Mouse (Mus musculus) spleen, postnatal 10 days (tissue): ENCODE measurements at regions not wholly inside any gene's neighbourhood (a gene's known extent, or its start where the extent isn't known, plus 50 kb on each side); places are given as distances from the start of the nearest gene placed in this dataset.
A peak's percentile ranks its signal among the peaks of the same experiment; 100 is the strongest.

Experiments
- DNase-seq, 2 experiments: peaks; one replicate each; pipeline ENCODE4 v3.0.0; 2021 to 2022; ENCODE audit warnings: low spot score in 2 of 2

DNA sequence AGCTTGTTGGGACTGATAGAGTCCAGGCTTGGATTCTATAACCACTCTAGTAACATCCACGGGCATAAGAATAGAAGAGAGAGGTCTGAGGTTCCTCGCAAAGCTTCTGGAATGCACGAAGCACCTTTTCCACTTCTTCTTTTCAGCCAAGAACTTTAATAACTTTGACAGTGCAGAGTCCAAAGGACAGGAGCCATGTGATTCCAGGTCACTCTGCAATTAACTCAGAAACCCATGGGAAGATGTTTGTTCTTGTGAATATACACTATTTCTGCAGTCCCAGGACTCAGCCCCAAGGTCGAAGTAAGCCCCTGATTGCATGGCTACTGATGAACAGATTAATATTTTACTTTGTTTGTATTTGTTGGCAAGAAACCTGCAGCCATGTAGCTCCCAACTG, 113.0 kb upstream of the Nxt1 start:
- DNase-seq, result no peak

DNA sequence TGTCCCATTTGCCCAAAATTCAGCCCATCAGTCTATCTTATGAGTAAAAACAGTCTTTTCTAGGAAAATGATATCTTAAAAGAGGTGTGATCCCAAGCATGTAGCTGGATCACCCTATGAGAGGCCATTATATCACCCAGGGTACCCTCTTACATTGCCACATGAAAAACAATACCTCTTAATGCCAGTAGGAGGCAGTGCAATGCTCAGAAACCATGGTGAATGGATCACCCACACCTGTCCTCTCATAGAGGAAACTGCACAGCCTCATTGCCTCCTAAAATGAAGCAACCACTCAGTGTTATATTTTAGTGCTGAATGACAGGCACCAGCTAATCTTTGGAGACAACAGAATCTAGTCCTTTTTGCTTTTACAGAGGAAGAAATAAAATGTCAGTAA, 114.0 kb upstream of the Nxt1 start:
- no peak for DNase-seq

DNA sequence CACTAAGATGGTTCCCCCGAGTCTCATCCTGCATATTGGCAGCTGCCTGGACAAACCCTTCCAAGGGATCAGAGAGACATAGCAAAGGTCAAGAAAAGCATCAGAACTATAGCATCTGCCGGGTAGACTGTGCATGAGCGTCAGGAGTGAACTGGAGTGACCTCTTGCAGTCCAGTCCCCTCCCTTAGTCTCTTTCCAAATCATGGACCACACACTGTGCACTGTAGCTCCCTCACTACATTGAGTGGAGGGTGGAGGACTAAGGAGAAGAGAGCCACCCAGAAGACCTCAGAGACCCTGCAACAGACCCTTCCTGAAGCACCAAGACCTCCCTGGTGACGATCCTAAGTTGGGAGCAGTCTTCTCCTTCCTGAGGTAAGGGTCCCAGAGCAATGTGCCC, 107.8 kb upstream of the Cd93 start:
- no peak for DNase-seq

DNA sequence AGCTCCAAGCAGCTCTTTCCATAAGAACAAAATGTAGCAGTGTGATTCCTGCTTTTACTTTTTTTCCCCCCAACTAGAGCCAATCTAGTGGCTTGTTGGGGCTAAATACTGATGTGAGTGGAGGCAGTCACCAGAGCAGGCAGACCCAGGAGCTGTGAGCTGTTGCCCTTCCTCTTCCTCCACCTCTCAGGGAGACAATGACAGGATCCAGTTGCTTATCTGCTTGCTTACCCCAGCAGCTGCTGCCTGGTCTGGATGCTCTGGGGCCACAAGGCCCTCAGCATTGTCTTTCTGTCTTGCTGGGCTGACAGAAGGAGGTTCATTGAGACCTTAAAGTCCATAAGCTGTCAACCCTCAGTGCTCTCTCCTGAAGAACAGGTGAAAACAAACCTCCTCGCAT, 106.3 kb upstream of the Cd93 start:
- no peak for DNase-seq

GRCm38 (mm10) chr2:148542340-148542739, 99.0 kb upstream of the Cd93 start:
- no peak for DNase-seq

GRCm38 (mm10) chr2:148537914-148538510, 94.6 kb upstream of the Cd93 start:
- DNase-seq, result no peak

DNA sequence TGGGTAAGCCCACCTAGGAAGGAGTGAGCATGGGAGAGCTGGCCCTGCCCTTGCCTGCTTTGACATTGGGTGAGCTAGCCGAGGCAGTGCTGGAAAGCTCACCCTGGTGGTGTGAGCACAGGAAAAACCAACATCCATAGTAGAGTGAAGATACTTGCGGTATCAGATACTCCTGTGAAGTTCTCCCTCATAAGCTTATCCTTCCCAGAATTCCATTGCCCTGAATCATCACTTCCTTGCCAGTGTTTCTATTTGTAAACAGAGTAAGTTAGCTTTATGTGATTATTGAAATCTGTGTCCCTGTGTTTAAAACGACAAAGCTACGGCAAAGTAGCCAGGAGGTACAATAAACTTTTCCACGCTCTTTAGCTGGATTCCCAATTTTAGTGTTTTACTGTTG, 93.9 kb upstream of the Cd93 start:
- DNase-seq, result no peak

DNA sequence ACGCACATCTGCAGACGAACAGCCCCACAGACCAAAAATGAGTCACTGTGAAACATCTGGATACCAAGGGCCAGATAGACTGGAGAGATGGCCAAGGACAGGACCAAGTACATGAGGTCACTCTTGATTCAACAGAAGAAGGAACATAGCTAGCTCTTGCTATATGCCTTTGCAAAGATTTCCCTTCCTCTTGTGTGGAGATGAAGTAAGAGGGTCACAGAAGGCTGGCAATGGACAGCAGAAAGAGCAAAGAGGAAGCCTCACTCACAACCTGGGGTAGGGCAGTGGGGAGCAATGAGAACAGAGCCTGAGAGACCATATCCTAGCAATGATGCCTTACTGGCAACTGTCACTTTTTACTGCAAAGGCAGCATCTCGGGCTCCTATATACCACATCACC, 93.2 kb upstream of the Cd93 start:
- no peak for DNase-seq

GRCm38 (mm10) chr2:148535562-148536180, 92.3 kb upstream of the Cd93 start:
- peak; percentile 24 to 61 for DNase-seq

DNA sequence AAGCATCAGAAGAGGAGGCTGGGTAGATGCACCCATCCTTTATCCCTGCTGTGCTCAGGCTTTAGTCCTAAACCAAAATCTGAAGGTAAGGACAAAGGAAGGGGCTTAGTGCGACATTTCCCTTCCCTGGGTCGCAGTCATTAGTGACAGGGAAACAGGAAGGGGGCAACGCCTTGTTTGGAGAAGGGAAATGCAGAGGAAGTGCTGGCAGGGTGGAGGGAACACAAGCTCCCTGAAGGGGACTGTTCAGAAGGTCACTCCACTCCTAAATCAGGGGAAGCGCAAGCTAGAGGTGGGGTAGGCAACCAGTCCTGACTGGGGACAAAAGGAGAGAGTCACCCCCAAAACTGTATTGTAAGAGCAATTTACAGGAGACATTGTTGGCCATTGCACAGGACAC, 88.7 kb upstream of the Cd93 start:
- DNase-seq, result no peak

GRCm38 (mm10) chr2:148530546-148530945, 87.2 kb upstream of the Cd93 start:
- DNase-seq, result no peak

GRCm38 (mm10) chr2:148529900-148530299, 86.5 kb upstream of the Cd93 start:
- DNase-seq, result no peak

- no peak for DNase-seq
Observed at GRCm38 (mm10) chr2:148527755-148528154, 84.4 kb upstream of the Cd93 start.

- DNase-seq, result no peak
Observed at GRCm38 (mm10) chr2:148525496-148525895, 82.1 kb upstream of the Cd93 start.

- no peak for DNase-seq
Observed at GRCm38 (mm10) chr2:148523401-148523800, 80.0 kb upstream of the Cd93 start.

DNA sequence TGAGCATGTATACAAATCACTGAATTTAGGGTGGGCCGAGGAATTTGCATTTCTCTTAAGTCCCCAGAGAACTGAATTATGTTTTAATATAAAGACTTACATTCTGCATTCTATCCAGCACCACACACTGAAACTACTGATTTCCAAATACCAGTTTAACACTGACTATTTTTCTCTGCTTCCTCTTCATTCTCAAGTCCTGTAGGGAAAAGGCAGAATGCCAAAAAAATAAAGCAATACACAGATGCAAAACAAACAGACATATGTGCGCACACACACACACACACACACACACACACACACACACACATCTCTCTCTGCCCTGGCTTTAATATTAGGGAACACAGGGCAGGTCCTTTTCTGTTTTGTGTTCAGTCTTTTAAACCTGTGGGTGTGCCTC, 79.6 kb upstream of the Cd93 start:
- DNase-seq, result no peak

DNA sequence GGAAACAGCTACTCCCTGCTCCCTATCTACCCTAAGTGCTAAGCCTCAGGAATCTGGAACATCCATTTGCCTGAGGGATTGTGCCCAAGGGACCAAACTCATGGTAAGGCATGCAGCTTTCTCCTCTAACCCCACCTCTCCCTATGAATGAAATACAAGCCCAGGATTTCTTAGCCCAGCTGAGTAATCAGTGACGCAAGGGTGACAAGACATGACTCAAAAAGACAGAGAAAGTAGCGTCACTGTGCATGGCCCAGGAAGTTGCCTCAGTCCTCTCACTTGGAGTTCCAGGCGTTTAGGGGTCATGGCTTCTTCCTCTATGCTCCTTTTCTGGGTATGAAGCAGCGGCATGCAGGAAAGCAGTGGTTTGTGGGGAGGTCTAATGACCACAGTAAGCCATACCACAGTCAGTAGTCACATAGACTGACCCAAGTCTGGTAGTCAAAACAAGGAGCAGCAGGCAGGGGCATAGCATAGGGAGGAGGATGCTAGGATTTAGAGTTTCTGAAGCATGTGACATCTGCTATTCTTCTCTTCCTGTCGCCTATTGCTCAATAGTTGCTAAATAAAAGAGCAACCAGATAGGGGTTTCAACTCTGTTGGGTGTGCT, 78.7 kb upstream of the Cd93 start:
- DNase-seq, result no peak

DNA sequence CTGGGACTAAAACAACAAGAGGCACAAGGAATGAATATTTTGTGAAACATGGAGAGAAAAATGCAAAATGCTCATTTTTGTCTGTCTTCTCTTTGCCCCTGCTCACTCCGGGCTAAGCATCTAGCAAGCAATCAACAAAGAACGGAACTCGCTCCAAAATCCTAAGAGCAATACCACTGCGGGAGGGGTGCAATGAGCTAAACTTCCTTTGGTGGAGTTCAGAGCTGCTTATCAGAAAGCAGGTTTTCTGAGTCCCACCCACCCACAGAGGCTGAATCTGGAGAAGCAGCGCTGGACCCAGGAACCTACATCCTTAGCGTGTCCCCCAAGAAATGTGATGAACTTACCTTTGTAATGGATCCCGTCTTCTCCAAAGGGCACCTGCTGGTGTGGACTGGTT, 76.9 kb upstream of the Cd93 start:
- no peak for DNase-seq

DNA sequence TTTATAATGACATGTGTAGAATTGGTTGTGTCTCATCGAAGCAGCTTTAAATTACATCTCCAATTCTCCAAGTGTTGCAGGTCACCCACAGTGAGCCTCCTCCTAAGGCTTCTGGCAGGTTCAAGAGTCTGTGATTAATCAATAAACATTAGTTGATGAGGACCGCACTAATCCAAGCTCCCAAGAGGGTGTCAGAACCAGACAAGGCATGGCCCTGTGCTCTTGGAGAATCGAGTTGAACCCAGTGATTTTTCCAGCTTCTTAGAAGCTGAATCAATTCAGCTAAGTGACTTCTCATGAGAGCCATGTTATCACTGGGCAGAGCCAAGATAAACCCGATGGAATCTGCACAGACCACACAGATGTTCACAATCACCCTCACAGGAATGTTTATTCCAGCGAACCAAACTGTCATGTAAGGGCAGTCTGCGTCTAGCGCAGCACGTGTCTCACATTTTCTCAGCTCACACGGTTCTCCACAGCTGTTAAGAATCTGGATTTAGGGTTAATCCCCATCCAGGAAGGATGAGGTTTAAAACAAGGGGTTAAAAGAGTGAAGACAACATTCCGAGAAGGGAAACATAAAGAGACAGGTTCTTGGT, 76.4 kb upstream of the Cd93 start:
- DNase-seq, result no peak

DNA sequence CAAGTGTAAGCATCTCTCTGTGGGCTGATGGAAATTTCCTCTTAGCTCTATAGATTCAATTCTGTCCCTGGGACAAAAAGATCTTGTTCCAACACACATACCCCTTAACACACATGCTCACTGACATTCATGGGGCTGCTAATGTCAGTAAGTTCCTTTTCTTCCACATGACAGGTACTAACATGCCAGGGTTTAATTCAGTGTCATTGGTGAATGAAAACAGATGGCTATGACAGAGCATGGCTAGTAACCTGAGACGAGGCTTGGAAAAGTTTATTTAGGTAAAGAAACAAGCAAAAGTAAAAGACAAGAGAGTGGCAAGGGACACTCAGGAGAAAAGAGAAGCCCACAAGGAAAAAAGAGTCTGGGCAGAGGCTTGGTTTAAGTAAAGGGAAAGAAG, 74.5 kb upstream of the Cd93 start:
- no peak for DNase-seq

GRCm38 (mm10) chr2:148510008-148510681, 66.8 kb upstream of the Cd93 start:
- DNase-seq, result no peak

- no peak for DNase-seq
Observed at GRCm38 (mm10) chr2:148509357-148509756, 66.0 kb upstream of the Cd93 start.

GRCm38 (mm10) chr2:148507523-148507922, 64.2 kb upstream of the Cd93 start:
- no peak for DNase-seq
